Mouse (Mus musculus) brain, embryonic 14.5 days (tissue): ENCODE data around the gene Hnrnph1.

Experiments
- CTCF ChIP-seq: fragments of 200-500 bp; IDR thresholded peaks from 2 replicates; pipeline ENCODE4 v1.5.1; 2012; ENCODE audit warnings: inconsistent platforms, mild to moderate bottlenecking, moderate library complexity, borderline replicate concordance; ENCODE audit not compliant: insufficient read depth, insufficient read length; ENCODE audit errors: extremely low read depth
- POLR2A ChIP-seq: fragments of 200-500 bp; IDR thresholded peaks from 2 replicates; pipeline ENCODE4 v1.6.1; 2012; ENCODE audit warnings: mild to moderate bottlenecking, inconsistent platforms, borderline replicate concordance; ENCODE audit not compliant: poor library complexity, insufficient read depth, insufficient read length, severe bottlenecking; ENCODE audit errors: extremely low read depth

- TF ChIP-seq CTCF (no peak), POLR2A (no peak)
Observed at GRCm38 (mm10) chr11:50407235-50407634, 30.4 kb downstream of the Hnrnph1 start.
